Mouse (Mus musculus) lung, embryonic 14.5 days (tissue): ENCODE results near the gene Resp18. TPM values are rescaled to one million over a fixed set of nuclear protein-coding genes. Genes with fewer than 3 reads are reported as not detected.
A peak's percentile ranks its signal among the peaks of the same experiment; 100 is the strongest.

Experiments
- ATAC-seq: fragments of 200-750 bp; cut with Nextera tagmentation; 2 replicates; pipeline ENCODE4 v1.8.0; 2017; ENCODE audit warnings: mild to moderate bottlenecking, moderate TSS enrichment, moderate library complexity; ENCODE audit not compliant: insufficient read depth
- DNase-seq: peaks from one replicate; pipeline ENCODE4 v3.0.0-alpha.2; 2015
- H3K27ac ChIP-seq: fragments of 300-500 bp; sonication (generic); 2 replicates; pipeline ENCODE4 v1.5.1; 2014; ENCODE audit warnings: low read depth, mild to moderate bottlenecking, moderate library complexity
- H3K27me3 ChIP-seq: fragments of 300-500 bp; sonication (generic); 2 replicates; pipeline ENCODE4 v1.6.1; 2014; ENCODE audit warnings: low read length, control low read depth; ENCODE audit not compliant: insufficient read depth
- H3K36me3 ChIP-seq: fragments of 300-500 bp; sonication (generic); 2 replicates; pipeline ENCODE4 v1.6.1; 2014; ENCODE audit warnings: control low read depth; ENCODE audit not compliant: insufficient read depth
- H3K4me1 ChIP-seq: fragments of 300-500 bp; sonication (generic); 2 replicates; pipeline ENCODE4 v1.6.1; 2014; ENCODE audit warnings: antibody characterized with exemption, control low read depth; ENCODE audit not compliant: insufficient read depth
- H3K4me2 ChIP-seq: fragments of 300-500 bp; sonication (generic); 2 replicates; pipeline ENCODE4 v1.6.1; 2014; ENCODE audit warnings: mild to moderate bottlenecking
- H3K4me3 ChIP-seq: fragments of 300-500 bp; sonication (generic); 2 replicates; pipeline ENCODE4 v1.5.1; 2014; ENCODE audit warnings: low read depth, low read length
- H3K9ac ChIP-seq: fragments of 300-500 bp; sonication (generic); 2 replicates; pipeline ENCODE4 v1.6.1; 2014
- H3K9me3 ChIP-seq: fragments of 300-500 bp; sonication (generic); 2 replicates; pipeline ENCODE4 v1.6.1; 2016; ENCODE audit warnings: low read depth, low read length, control low read depth
- CTCF ChIP-seq: IDR thresholded peaks from 2 replicates; pipeline ENCODE4 v1.5.1; 2016; ENCODE audit warnings: antibody characterized with exemption, low read depth
- WGBS: fragments of 180-500 bp; shearing (Covaris S2); extraction: QIAGEN DNeasy Blood & Tissue Kit; methylation state at CpG from one replicate; pipeline ENCODE4 v1.1.7; 2014; 5-methylcytosine and 5-hydroxymethylcytosine counted together
- polyA plus RNA-seq: library from polyadenylated mRNA; unstranded; fragments of >200 nt; fragmentation: Nextera tagmentation; extraction: Ambion mirVana; gene quantifications from 2 replicates; pipeline ENCODE4 v1.2.1, GENCODE M21; 2014

The Resp18 gene
- not detected in 2 replicates for polyA plus RNA-seq

- no peak within 1 kb of the TSS for H3K27ac ChIP-seq
- 8% methylated on average over 13 of the region's 13 CpGs for WGBS
- no peaks in the 10 kb centered on the region for H3K36me3 ChIP-seq
- ATAC-seq, result no peak
- no peak for TF ChIP-seq CTCF
- no peak within 1 kb of the TSS for H3K9ac ChIP-seq
- H3K4me3 ChIP-seq, result no peak within 1 kb of the TSS
- no peaks in the 10 kb centered on the region for H3K4me1 ChIP-seq
- no peak for DNase-seq
- H3K4me2 ChIP-seq, result no peak within 1 kb of the TSS
- H3K27me3 ChIP-seq, result peaks cover 13% of the 10 kb centered on the region
- no peaks in the 10 kb centered on the region for H3K9me3 ChIP-seq
Measured at GRCm38 (mm10) chr1:75278228-75278627, at the start of gene Resp18. TSS of gene Resp18 (minus strand) at chr1:75278415.

- ATAC-seq, result no peak
- TF ChIP-seq CTCF, result no peak
- no peaks in the 10 kb centered on the region for H3K4me1 ChIP-seq
Measured at GRCm38 (mm10) chr1:75327461-75327860, 49.2 kb upstream of the Resp18 start.

GRCm38 (mm10) chr1:75319166-75319565, 41.0 kb upstream of the Resp18 start:
- Histone ChIP-seq H3K36me3 (peaks cover 14% of the 10 kb centered on the region; the same call in 1 of the 2 replicates), H3K9ac (no peak overlapping the region), H3K4me1 (no peaks in the 10 kb centered on the region), H3K27me3 (no peaks in the 10 kb centered on the region), H3K27ac (no peak overlapping the region), H3K4me3 (no peak overlapping the region), H3K4me2 (no peak overlapping the region), H3K9me3 (no peaks in the 10 kb centered on the region)
- no peak for ATAC-seq
- DNase-seq, result no peak
- TF ChIP-seq CTCF, result no peak
- WGBS, result 68% methylated on average over 10 of the region's 10 CpGs

More at GRCm38 (mm10) chr1:75327461-75327860, 49.2 kb upstream of the Resp18 start:
- H3K9ac ChIP-seq, result no peak overlapping the region
- no peak for DNase-seq
- no peaks in the 10 kb centered on the region for H3K27me3 ChIP-seq
- H3K36me3 ChIP-seq, result no peaks in the 10 kb centered on the region
- no peak overlapping the region for H3K4me3 ChIP-seq
- H3K27ac ChIP-seq, result no peak overlapping the region
- no peaks in the 10 kb centered on the region for H3K9me3 ChIP-seq
- no peak overlapping the region for H3K4me2 ChIP-seq

GRCm38 (mm10) chr1:75318736-75319135, 40.5 kb upstream of the Resp18 start:
- Histone ChIP-seq H3K9me3 (no peaks in the 10 kb centered on the region), H3K4me3 (no peak overlapping the region), H3K36me3 (peaks cover 18% of the 10 kb centered on the region; the same call in 1 of the 2 replicates), H3K27ac (no peak overlapping the region), H3K4me1 (no peaks in the 10 kb centered on the region), H3K9ac (no peak overlapping the region), H3K4me2 (no peak overlapping the region), H3K27me3 (no peaks in the 10 kb centered on the region)
- WGBS, result 84% methylated on average over 4 of the region's 4 CpGs
- no peak for TF ChIP-seq CTCF
- no peak for DNase-seq
- no peak for ATAC-seq

- H3K9me3 ChIP-seq, result no peaks in the 10 kb centered on the region
- no peaks in the 10 kb centered on the region for H3K27me3 ChIP-seq
- no peaks in the 10 kb centered on the region for H3K4me1 ChIP-seq
- peaks cover 22% of the 10 kb centered on the region for H3K36me3 ChIP-seq
- 71% methylated on average over 3 of the region's 3 CpGs for WGBS
- no peak overlapping the region; the same call in 1 of the 2 replicates for H3K27ac ChIP-seq
- ATAC-seq (no peak), DNase-seq (no peak)
- peak overlapping the region; percentile 29 for H3K4me2 ChIP-seq
- no peak overlapping the region; the same call in 1 of the 2 replicates for H3K4me3 ChIP-seq
- H3K9ac ChIP-seq, result no peak overlapping the region
- no peak for TF ChIP-seq CTCF
Measured at GRCm38 (mm10) chr1:75318301-75318700, 40.1 kb upstream of the Resp18 start.

- H3K9me3 ChIP-seq, result no peaks in the 10 kb centered on the region
- TF ChIP-seq CTCF, result peak; percentile 68
Measured at GRCm38 (mm10) chr1:75317241-75318201, 39.3 kb upstream of the Resp18 start, which contains the start of gene Dnpep. TSS of gene Dnpep (minus strand) at chr1:75317990.

GRCm38 (mm10) chr1:75316861-75317240, 38.6 kb upstream of the Resp18 start:
- no peaks in the 10 kb centered on the region for H3K27me3 ChIP-seq
- ATAC-seq, result peak; percentile 54
- peak; percentile 42; the same call in 1 of the 2 replicates for TF ChIP-seq CTCF
- 0% methylated on average over 20 of the region's 20 CpGs for WGBS
- H3K4me2 ChIP-seq, result peak overlapping the region; percentile 90
- H3K4me1 ChIP-seq, result no peaks in the 10 kb centered on the region
- peak; percentile 91 for DNase-seq
- peaks cover 36% of the 10 kb centered on the region for H3K36me3 ChIP-seq
- H3K9ac ChIP-seq, result peak overlapping the region; percentile 53
- peak overlapping the region; percentile 70 for H3K4me3 ChIP-seq
- no peaks in the 10 kb centered on the region for H3K9me3 ChIP-seq
- H3K27ac ChIP-seq, result peak overlapping the region; percentile 93

More at GRCm38 (mm10) chr1:75317241-75318201, 39.3 kb upstream of the Resp18 start, which contains the start of gene Dnpep:
- Histone ChIP-seq H3K4me2 (peak within 1 kb of the TSS; percentile 90), H3K4me3 (peak within 1 kb of the TSS; percentile 70), H3K27me3 (no peaks in the 10 kb centered on the region), H3K4me1 (no peaks in the 10 kb centered on the region), H3K9ac (peak within 1 kb of the TSS; percentile 53), H3K36me3 (peaks cover 29% of the 10 kb centered on the region), H3K27ac (peak within 1 kb of the TSS; percentile 93)
- WGBS, result under 1% methylated on average over 92 of the region's 92 CpGs
- DNase-seq (peak; percentile 100), ATAC-seq (peak; percentile 97)
